Mouse (Mus musculus): ENCODE data around the gene Wfikkn2.

GRCm38 (mm10) chr11:94259814-94260213 is 14.0 kb upstream of the Wfikkn2 start:
- TF ChIP-seq POLR2A (IDR thresholded peaks at IDR 0.05; ENCODE audit: borderline replicate concordance, low read depth, low read length) (no peak), CTCF (IDR thresholded peaks at IDR 0.05; ENCODE audit: low read depth, low read length) (no peak)

Data from bone marrow macrophage, adult 2 months (primary cell).